Mouse (Mus musculus) adrenal gland, adult 18-20 months (tissue): ENCODE results near the gene Zc3h13. TPM values are rescaled to one million over a fixed set of nuclear protein-coding genes. Genes with fewer than 3 reads are reported as not detected.

Experiments
- DNase-seq, 2 experiments: peaks; one replicate each; pipeline ENCODE4 v3.0.0; 2021 to 2022; ENCODE audit warnings: low spot score in 2 of 2
- long read RNA-seq, 2 experiments: library from polyadenylated mRNA; stranded (forward); transcript quantifications; one replicate each; pipeline ENCODE4 v2.0.0; 2021
- total RNA-seq, 2 experiments: library from RNA; stranded (reverse); gene quantifications; 1 replicate in 1 of 2; 2 replicates in 1 of 2; pipeline ENCODE4 v1.2.3; 2021

The Zc3h13 gene
- total RNA-seq, result 10 to 100 TPM; 27.0 to 30.0 TPM
- long read RNA-seq, experiment 1, partial matches to known transcripts, result 4 of 4 reads
- long read RNA-seq, experiment 1, other reads (novel, unspliced or antisense), result 0 of 4 reads
- long read RNA-seq, experiment 2, partial matches to known transcripts, result 64 of 71 reads
- long read RNA-seq, experiment 2, other reads (novel, unspliced or antisense), result 7 of 71 reads

- peak; percentile 99 for DNase-seq
Measured at GRCm38 (mm10) chr14:75284193-75284915, at the start of gene Zc3h13. Gene Zc3h13 (plus strand): TSS chr14:75284373.

- DNase-seq, result no peak
Measured at GRCm38 (mm10) chr14:75235552-75235951, 48.6 kb upstream of the Zc3h13 start.

GRCm38 (mm10) chr14:75235955-75236635, 48.1 kb upstream of the Zc3h13 start:
- DNase-seq, result no peak

DNA sequence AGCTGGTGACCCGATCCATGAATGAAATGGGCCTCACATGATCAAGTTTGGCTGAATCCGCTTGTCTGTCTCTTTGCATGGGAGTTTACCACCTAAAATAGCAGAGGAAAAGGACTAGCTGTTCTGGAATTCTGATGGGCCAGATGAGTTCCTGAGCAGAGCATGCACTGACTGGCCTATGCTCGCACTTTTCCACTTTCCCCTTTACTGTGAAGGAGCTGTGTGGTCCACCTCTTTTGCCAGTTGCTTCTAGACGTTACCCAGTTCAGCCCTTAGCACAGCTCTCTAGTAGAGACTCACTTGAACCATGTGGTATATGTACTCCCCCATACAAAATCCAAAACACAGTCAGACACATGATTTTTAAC, 47.6 kb upstream of the Zc3h13 start:
- no peak for DNase-seq

DNA sequence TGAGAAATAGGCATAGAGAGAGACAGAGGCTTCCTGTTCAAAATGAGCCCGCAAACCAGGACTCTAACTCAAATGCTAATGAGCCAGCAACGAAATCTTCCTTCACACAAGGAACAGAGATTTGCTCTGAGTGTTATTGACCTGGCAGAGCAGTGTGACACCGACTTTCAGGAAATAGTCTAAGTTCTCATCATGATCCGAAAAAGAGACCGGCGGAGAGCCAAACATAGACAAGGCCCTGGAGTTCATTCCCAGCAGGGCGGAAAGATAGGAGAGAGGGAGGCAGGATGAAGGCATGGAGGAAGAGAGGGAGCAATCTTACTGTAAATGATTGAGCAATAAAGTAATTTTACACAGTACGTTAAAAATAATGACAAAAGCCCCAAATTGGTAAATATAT, 47.1 kb upstream of the Zc3h13 start:
- DNase-seq, result no peak

GRCm38 (mm10) chr14:75238054-75238692, 46.0 kb upstream of the Zc3h13 start:
- DNase-seq, result no peak

GRCm38 (mm10) chr14:75242087-75242486, 42.1 kb upstream of the Zc3h13 start, which contains the start of gene Cpb2:
Gene Cpb2 (plus strand): TSS chr14:75242287.
- DNase-seq, result no peak

DNA sequence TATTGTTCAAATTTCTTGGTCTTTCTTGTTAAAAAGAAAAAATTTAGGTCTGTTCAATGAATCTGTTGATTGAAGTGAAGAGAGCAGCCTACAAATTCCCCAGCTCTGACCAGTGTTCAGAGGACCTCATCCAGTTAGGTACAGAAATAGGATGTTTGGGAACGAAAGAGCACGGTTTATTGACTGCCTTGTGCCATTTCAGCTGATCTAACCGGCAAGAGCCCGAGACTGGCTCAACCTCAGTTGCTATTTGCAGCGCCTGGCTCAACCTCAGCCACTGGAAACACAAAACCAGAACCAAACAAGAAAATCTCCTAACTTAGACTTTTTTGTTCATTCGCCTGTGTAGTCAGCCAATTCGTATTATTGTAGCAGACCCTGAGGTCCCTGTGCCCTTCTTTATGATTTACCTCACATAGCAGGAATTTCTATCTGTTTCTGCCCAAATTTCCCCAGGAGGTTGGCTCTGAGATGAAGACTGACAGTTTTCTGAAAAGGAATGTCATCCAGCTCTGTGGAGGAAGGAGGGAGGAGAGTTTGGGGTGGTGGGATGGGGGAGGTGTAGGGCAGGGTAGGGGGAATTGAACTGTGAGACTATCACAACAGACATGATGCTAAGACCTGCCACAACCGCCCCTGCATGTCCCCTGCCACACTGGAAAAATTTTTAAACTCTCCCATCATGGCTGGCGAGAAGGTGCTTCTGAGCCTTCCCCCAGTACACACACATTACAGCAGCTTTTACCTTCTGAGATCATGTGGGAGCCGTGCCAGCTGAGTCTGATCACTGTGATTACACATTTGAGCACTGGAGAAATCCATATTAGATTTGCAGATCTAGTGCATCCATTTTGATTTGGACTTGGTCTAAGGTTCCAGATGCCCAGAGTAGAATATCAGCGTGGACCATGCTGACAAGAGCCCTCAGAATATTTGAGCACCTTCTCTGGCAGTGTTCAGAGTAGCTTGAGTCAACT, 37.9 kb upstream of the Zc3h13 start:
- DNase-seq, result no peak

DNA sequence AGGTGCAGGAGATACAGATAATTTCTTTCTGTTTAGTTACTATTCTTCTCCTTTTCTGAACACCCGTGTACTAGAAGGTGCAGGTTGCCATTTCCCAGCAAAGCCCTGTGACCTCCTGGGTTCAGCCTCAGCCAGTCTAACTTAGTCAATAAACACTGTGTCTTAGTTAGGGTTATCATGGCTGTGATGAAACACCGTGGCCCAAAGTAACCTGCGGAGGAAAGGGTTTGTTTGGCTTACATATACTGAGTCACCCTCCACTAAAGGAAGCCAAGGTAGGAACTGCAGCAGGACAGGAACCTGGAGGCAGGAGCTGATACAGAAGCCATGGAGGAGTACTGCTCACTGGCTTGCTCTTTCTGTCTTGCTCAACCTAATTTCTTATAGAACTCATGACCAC, 33.7 kb upstream of the Zc3h13 start:
- DNase-seq, result no peak

- DNase-seq, result peak; percentile 23 to 25
Measured at GRCm38 (mm10) chr14:75256521-75256920, 27.7 kb upstream of the Zc3h13 start.

- peak in 1 of 2 experiments; percentile 21 for DNase-seq
Measured at GRCm38 (mm10) chr14:75269531-75269930, 14.6 kb upstream of the Zc3h13 start.

GRCm38 (mm10) chr14:75279716-75280115, 4.5 kb upstream of the Zc3h13 start:
- no peak for DNase-seq

GRCm38 (mm10) chr14:75280406-75280805, 3.8 kb upstream of the Zc3h13 start:
- no peak for DNase-seq

DNA sequence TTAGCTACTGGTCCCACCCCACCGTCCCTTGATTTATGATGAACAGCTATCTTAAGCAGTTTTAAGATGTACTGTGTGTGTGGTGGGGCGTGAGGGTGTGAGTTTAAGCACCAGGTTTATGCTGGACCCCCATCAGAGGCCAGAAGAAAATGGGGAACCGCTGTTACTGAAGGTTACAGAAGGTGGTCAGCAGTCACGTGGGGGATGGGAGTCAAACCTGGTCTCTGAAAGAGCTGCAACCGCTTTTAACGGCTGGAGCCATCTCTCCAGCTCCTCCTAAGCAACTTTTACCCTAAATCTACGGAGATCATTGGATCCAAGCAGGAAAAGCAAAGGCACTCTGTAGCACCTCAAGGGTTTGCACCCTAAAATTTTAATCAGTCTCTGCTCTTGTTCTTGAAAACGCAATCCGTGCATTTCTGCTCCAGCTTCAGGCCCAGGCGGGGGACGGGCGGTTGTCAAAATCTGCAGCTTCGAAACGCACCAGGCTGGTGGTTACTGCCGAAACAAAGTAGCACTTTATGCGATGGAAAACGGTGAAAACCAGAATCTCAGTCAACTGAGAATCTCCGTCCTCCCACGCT, 472 bp upstream of the Zc3h13 start:
- DNase-seq, result no peak

DNA sequence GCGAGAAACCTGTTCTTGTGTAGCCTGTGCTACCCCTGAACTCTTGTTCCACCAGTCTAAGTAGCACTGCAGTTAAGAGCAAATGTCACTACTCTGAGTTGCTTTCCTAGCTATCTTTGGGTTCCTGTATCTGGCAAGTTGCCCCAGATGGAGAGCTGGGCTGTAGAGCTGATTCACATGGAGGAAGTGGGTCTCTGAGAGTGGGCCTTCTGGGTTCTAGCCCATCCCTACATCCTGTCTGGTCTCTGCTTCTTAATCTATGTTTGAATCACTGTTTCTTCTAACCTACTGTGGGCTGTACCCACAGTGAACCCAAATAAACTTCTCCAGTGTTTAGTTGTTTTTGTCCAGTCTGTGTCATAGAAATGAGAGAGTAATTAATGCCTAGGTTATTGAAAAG, 16.9 kb downstream of the Zc3h13 start:
- DNase-seq, result no peak

GRCm38 (mm10) chr14:75303807-75304206, 19.6 kb downstream of the Zc3h13 start:
- DNase-seq, result no peak

- no peak for DNase-seq
Measured at GRCm38 (mm10) chr14:75307855-75308254, 23.7 kb downstream of the Zc3h13 start.

DNA sequence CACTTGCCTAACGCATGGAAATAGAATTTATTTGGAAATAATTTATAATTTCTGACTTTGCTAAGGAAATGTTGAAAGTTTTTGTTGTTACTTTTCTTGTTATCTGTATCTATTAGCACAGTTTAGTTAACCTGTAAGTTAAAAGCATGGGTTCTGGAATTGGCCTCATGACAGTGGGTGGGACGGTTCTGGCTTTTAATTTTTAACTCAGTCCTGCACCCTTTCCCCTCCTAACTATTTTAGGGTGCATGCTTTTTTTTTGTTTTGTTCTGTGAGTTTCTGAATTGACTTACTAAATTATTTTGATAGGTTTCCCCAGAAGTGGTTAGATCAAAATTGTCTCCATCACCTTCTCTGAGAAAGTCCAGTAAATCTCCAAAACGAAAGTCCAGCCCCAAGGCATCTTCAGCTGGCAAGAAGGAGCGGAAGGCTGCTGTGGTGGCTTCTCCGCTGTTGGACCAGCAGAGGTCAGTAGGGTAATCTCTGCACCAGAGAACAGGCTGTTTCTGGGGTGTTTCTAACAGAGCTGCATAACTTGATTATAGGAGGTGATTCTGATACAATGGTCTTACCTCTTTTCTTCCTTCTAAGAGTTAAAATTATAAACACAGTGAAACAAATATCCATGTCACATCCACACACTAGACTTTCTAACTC, 25.3 kb downstream of the Zc3h13 start:
- DNase-seq, result no peak

DNA sequence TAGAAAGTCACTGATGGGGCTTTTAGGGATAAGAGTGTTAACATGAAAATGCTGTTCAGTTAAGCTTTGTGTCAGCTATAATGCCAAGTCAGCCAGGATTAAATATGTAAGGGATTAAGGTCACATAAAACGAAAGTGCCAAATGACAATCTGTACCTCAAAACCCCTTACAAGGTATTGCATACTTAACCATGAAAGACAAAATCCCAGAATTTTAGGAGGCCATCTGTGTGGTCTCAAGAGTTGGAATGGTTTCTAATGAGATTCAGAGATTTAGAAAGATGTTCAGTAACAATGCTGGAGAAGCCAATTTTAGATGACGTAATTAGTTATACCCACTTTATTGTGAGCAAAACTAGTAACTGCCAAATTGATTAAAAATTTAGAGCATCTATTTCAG, 30.3 kb downstream of the Zc3h13 start:
- no peak for DNase-seq

- DNase-seq, result no peak
Measured at GRCm38 (mm10) chr14:75318736-75319135, 34.6 kb downstream of the Zc3h13 start.
